Mouse (Mus musculus) embryo, embryonic 11.5 days (tissue): ENCODE results near the gene Hivep3.

Source experiments
- DNase-seq: peaks from one replicate; pipeline ENCODE4 v3.0.0-alpha.2; 2012; ENCODE audit warnings: low read depth, low spot score

The Hivep3 gene

DNA sequence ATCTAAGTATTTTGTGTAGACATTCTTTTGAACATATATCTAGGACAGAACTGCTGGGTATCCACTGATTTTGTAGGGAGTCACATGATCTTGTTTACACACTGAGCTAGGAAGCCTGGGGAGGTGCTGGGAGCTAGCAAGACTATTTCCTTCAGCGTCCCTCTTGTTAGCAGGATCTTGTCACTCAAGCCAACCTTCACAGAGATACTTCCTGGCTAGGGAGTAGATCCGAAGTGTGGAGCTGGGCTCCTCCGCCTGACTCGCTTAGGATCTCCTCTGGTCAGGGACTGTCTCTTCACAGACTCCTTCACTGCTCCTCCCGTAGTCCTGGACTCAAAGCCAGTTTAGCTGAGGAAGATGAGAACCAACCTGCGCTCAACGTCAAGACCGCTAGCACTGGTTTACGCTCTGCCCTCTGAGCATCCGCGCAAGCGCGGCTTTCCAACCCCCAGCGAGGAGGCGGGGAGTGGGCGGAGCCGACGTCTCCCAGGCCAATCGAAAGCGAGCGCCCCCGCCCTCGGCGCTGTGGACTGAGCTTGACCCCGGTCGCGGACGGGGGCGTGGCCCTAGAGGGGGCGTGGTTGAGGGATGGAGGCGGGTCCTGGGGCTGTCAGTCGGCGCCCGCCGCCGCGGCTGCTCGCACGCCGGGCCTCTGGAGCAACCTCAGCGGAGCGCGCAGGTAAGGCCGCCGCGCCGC is at the start of gene Hivep3:
TSS of gene Hivep3 (plus strand) at position 601 of the 697 bp plus-strand sequence.
- peak; percentile 98 for DNase-seq

DNA sequence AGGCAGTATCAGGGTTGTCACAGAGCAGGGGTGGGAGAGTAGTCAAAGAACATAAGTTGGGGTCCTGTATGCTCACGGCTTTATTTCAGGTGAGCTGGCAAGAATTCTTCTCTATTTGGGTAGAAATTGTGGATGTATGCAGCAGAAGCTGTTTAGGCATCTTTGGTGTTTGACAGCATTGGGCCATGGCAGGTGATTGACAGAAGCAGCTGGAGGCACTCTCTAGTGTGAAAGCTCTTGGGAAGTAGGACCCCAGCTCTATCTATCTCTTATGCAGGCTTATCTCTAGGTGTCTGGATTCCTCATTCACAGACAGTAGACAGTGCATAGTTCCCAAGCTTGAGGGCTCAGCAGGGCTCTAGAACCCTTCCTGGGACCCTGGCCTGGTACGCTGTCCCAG is 47.8 kb upstream of the Hivep3 start:
- DNase-seq = no peak

DNA sequence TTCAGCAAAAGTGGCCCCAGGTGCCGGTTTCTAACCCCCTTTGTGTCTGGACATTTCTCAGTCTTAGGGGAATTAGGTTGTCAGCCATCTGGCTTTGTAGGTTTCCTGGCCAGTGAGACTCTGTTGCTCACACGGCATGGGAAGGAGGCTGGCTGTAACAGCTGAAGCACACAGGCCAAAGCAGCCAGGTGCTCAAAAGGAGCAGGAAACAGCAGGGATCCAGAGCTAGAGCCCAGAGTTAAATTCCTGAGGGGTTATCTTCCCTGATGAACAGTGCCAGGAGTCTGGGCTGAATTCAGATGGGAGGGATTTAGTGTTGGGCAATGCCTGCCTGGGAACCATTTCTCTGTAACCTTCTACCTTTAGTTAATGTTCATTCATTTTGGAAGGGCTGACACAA is 35.2 kb upstream of the Hivep3 start:
- DNase-seq = no peak

DNA sequence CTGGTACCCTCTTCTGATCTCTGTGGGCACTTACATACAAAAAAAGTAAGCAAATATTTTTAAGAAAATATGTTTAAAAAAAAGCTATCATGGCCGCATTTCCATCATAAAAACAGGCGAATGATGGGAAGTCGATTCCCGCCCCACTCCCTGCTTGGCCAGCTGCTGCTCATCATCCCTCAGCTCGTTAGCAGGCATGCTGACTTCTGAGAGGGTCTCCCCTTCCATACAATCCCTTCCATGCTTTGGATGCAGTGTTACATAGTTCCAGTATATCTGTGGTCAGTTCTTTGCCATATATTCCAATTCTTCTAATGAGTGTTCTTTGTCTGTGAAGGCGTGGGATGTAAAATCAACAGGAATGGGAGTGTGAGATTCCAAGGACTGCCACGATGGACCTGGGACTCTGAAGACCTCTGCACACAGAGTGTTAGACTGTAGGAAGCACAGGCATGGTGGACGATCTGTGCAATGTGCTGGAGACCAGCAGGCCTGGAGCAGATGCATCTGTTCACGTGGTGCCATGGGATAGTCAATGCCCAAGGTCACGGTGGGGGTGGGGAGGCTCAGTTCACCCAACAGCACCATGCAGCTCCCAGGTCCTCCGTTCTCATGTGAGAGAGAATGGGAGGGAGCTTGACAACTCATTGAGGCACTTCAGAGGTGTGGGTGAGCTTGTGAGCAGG is 32.2 kb upstream of the Hivep3 start:
- no peak for DNase-seq

DNA sequence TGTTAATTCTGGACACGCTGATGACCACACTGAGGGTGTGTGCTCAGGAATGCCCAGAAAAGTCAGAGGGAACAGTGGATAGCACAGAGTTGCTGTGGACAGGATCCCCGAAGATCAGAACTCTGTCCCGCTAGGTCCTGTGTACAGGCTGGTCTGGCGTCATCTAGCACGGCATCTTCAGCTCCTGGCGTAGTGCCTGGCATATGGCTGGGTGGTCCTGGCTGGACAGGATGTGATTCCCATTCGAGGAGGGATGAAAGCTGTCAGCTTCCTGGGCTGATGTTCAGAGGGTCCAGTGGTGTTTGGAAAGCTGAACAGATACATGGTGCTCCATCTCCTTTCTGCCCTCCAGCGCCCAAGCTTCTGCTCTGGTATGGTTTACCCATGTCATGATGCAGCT is 29.6 kb upstream of the Hivep3 start:
- DNase-seq = no peak

DNA sequence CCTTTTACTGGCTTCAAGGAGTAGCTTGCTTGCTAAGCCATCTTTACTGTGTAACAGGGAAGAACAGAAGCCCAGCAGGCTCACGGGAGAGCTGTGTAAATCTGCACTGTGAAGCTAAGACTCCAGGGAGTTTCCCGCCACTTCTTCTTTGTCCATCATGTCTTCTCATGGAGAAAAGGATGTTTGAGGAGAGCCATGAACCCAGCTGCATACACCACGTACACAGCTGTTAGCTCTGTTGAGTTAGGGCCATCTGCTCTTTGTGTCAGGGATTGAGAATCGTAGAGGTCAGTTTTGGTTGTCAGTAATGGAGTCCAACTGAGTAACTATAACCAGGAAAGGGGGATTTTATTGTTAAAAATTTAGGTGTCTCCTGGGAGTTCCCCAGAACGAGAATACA is 26.3 kb upstream of the Hivep3 start:
- no peak for DNase-seq

DNA sequence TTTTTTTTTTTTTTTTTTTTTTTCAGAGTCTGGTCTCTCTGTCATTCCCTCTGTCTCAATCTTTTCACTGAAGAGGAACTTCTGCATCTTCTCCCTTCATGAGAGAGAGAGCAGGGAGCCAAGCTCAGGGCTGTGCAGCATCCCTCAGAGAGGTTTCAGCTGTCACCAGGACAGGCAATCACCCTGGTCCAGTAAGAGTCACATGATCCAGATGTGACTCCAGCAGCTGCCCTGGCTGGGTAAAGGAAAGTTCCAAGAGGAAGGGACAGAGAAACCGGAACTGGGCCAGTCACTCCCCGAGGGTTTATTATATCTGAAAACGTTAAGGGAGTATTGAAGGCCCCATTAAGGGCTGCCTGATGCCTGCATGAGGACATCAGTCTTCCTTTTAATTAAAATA is 25.8 kb upstream of the Hivep3 start:
- no peak for DNase-seq

DNA sequence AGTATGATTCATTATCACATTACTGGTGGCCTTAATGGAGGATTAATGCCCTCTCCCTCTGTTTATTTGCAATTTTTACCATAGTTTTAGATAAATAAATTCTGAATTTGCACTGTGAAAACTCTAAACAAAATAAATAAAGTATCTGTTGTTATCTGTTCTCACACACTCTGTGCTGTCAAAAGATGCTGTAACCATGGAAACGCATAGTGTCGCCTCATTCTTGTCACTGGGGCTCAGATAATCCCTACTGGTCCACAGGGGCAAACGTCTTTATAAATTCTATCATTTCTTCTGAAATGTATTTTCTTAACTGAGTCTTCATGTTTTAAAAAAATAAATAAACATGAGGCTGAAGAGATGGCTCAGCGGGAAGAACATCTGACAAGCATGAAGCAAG is 23.4 kb upstream of the Hivep3 start:
- DNase-seq = no peak

DNA sequence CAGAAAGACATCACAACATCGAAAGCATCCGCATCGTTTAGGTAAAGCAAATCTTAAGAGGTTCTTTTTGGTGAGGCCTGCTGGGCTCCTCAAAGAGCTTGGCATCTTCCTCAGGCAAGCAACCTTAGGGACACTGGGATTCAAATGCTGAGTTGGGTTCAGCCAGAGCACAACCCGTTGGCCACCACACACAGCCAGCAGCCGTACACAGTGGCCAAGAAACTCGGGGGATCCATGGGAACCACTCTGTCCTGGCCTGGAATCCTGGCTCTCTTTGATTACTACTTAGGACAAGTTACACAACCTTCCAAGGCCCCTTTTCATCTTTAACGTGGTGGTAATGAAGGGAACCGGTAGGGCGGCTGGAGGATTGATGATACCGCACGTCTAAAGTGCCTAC is 16.1 kb upstream of the Hivep3 start:
- no peak for DNase-seq

DNA sequence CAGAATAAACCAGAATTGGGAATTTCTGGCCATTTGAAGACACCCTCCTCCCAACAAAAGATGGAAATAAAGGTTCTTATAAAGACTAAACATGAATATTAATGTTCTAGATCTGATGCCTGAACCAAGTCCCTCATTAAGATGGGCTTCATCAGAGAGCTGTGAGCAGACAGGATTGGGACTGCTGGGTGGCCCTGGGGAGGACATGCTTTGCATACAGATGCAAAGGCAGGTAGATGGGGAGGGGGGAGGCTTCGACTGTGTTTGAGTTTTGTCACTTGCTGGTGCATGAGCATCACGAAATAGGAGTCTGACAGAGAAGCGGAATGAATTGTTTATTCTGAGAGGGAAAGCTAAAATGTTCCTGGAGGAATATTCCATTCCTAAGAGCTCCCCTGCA is 12.1 kb upstream of the Hivep3 start:
- no peak for DNase-seq

DNA sequence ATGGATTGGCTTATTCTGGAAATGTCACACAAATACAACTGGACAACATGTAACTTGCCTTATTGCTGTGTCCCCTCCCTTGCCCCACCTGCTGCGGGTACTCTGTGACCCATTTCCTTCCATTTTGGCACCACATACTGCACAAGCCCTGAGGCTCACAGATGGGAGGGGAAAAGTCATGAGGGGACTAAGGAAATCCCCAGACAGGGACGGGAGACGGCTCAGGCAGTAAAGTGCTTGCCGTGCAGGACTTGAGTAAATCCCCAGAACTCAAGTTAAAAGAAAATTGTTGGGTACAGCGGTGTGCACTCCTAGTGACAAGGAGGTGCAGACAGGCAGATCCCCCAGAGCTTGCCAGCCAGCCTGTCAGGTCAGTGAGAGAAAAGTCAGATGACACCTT is 7.5 kb upstream of the Hivep3 start:
- DNase-seq = no peak

DNA sequence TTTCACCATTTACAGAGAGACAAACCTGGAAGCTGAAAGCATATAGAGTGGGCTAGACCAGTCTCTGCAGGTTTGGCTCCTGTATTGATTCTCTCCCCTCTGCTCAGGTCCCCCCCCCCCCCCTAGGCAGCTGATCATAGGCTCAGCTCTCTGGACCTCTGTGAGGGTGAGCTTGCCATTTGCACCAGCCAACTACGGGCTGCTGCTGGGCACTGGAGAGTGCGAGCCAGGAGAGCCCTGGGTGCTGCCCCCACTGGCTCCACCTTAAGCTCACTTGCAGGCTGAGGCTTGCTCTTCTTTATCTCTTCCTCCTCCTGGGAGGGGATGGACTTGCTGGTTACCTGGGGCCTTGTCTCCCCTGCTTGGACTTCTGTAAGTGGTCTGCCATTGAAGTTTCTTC is 5.7 kb upstream of the Hivep3 start:
- DNase-seq = no peak

DNA sequence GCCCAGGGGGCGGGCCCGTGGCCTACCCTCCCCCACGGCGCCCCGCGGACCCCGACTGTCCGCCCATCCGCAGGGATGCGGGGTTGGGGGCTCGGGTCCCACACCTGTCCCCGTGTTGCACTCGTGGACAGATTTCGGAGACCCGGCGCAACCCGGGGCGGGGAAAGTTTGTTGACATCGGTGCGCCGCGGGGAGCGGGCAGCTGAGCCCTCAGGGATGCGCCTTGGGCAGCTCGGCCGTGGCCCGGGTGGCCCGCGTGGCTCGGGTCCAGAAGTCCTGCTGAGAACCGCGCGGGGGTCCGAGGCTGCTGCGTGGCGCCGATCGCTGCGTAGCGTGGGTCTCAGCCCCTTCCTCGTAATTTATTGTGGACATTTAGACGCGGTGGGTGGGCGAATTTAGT is 358 bp downstream of the Hivep3 start:
- DNase-seq = no peak

DNA sequence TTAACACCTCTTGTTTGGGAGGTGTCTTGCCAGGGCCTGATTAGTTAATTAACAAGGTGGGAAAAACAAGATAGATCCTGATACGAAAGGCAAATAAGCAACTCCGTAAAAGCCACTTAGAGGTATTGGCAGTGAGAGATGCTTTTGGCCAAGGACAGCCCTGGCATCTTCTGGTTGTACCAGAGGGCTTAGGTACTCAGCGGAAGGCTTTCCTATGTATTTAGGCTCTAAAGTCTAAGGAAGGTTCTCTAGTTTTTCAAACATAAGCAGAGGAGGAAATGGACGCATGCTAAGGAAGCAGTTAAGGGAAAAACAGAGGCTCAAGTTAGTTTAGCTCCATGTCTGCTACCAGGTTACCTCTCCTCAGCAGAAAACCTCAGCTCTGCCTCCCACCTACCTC is 768 bp downstream of the Hivep3 start:
- no peak for DNase-seq

DNA sequence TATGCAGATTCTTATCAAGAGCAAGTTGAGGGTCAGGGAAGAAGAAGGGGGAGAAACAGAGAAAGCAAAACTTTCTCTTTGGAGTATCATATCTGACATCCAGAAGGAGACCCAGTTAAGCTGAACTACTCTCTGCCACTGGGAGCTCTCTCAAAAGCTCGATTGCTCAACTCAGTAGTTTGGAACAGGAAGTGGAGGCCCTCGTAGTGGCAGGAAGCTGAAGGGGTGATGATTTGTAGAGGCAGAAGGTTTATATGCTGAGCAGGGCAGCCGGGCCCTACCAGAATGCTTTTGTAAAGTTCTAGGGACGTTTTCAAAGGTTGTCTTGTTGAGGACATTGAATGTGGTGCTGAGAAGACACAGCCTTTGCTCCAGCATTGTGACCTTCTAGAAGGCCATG is 5.1 kb downstream of the Hivep3 start:
- DNase-seq = no peak

DNA sequence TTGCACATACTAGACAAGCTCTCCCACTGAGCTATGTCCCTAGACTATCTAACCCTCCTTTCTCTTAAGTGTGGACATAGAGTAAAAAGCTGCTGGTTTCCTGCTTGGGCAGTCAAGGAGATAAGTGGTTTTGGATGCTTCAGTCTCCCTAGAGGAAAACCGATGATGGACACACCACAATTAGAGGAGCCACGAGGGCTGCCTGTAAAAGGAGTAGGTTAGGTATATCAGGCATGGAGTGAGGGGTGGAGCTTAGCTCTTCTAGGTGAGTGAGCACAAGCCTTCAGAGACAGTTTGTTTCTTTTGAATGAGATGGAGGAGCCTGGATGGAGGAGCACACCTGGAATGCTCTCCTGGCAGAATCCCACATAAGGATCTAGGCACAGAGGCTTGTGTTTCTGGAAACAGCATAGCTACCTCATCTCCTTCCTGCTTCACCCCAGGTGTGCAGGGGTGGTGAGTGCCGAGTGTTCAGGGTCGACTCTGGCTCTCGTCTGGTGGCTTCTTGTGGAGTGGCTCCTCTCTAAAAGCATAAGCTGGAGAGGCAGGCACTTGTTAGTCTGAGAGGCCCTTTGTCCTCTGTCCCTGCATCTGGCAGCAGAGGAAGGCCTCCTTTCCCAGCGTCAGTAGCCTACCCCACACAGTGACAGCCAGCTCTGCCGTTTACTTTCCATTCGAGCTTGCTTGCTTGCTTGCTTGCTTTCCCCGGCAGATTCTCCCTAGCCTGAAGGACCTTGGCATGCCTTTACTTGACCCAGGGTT is 5.9 kb downstream of the Hivep3 start:
- no peak for DNase-seq

DNA sequence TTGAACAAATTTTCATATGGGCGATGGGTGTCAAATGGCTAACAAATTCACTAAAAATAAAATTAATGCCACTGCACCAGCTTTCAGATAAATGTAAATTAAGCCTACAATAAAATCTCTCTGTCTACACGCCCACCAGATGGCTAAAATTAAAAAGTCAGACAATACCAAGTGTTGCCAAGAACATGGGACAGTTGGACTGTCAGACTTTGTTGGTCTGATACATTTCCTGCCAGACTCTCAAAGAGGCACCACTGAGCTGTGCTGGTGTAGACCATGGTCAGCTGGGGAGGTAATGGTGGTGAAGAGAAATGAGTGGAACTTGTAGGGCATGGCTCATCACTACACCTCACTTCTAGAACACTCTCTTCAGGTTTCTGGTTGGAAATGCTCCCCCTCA is 14.8 kb downstream of the Hivep3 start:
- no peak for DNase-seq

DNA sequence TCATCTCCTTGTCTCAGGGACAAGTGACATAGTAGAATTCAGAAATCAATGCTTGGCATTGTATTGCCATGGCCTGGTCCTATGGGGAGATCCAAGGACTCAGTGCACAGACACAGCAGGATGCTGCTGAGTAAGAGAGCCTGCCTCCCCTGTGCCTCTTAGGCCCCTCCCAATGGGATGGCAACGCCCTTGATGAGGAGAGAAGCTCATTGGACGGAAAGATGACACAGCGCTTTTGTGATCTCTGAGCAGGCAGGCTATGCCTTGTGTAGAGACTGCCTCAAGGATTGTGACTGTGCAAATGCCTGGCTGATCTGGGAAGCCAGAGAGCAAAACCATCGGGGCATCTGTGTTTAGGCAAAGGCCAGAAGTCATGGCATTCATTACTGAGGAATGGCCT is 16.6 kb downstream of the Hivep3 start:
- no peak for DNase-seq

DNA sequence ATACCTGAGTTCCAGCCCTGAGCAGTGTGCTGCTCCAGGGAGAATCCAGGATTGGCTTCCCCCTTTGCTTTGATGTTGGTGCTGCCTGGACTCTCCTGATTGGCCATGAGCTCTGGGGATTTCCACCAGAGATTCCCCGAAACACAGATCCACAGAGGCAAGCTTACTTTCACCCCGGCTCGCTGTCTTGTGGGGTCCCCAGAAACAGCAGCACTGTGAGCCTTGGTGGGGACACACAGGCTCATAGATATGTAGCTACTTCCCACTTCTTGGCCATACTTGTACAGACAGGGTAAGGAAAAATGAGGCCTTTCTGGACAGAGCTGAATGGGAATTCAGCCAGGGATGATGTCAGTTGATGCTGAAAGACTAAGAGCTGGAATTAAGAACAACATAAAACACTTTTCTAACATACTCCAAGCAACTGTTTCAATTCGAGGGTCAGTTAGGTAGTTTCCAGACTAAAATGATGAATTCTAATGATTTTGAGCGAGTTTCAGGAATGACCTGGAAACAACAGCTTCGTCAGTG is 17.2 kb downstream of the Hivep3 start:
- DNase-seq = no peak

DNA sequence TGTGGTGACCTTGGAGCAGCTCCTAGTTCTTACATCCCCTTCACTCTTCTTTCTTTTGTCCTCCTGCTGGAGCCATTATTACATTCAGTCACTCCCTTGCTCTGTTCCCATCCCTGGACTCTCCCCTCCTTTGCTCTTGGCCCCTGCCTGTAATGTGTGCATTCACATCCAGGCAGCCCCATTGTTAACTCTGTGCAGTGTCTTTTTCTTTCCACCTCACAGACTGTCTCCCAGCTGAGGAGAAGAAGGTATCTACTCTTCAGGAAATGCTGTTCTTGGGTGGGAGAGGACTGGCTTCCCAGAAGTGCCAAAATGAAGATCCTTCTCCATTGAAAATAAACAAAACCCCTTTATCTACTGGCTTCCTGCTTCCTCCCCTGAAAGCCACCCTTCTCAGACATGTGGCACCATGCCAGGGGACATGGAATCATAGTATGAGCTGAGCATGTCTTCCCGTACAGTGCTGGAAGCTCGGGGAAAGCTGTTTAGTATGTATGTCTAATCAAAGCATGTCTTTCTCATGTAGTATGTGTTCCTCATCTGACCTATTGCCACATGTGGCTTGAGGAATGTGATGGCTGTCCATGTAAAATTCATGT is 17.9 kb downstream of the Hivep3 start:
- DNase-seq = no peak

DNA sequence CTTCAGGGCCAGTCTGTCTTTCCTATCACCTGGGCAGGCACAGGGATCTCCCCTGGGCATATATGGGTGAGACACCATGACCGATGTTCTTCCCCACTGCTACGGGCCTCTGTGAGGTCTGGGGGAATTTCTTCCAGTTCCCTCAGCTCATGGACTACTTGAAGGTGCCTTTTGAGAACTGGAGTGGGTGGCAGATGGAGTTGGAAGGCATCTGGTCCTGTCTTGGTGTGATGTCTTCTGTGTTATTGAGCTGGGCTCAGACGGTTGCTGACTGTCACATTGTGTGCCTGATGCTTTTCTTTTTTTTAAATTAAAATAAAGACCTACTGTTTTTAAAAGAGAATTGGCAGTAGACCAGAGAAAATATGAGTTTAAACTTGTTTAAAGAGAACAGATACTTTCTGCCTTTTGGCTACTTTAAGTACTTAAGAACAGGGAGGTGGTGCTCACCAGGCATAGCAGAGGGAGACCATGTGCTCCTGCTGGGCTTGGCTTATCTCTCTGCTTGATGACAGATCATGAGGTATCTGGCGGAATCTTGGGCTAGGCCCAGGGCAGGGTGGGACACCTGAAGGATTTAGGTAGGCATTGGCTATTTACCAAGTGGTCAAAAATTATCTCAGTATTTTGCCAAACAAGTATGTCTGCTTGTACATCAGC is 26.1 kb downstream of the Hivep3 start:
- DNase-seq = no peak

DNA sequence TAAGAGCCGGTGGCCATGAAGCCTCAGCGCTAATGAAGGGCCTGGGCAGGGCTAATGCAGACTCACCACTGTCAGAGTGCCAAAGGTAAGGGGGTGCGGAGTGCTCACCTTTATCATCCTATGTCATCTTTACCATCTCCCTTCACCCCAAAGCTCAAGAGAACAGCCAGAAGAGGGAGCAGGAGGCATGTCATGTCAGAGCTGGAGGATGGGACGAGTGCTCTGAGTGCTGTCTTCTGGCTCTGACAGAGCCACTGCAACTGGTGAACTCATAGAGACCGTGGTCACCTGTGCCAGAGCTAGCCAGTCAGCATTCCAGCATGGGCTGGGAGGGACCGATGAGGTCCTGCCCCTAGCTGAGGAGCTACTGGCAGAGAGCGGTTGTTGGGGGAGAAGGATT is 27.2 kb downstream of the Hivep3 start:
- DNase-seq = no peak
